Mouse (Mus musculus): ENCODE measurements around the gene Pitpnm3.

DNA sequence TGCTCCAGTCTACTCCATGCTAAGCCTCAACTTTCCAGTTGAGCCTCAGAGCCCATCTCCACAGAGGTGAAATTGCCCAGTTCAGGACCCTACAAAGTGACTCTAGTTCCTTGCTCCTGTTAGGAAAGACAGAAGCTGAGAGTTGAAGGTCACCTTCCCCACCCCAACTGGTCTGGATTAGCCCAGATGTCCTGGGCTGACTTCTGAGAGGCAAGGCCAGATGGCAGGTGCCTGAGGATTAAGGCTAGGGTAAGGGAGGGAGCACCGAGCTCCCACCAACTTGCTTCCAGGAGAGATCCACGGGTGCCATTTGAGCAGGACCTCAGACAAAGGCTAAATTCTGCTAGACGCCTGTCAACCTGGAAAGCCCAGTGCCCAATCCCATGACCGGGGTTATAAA is 103.5 kb downstream of the Pitpnm3 start:
- TF ChIP-seq CTCF (IDR thresholded peaks at IDR 0.05) (no peak), EP300 (IDR thresholded peaks at IDR 0.05) (no peak)

Measured in lung, postnatal 0 days (tissue).